Mouse (Mus musculus): ENCODE data around the gene Tmem54.

DNA sequence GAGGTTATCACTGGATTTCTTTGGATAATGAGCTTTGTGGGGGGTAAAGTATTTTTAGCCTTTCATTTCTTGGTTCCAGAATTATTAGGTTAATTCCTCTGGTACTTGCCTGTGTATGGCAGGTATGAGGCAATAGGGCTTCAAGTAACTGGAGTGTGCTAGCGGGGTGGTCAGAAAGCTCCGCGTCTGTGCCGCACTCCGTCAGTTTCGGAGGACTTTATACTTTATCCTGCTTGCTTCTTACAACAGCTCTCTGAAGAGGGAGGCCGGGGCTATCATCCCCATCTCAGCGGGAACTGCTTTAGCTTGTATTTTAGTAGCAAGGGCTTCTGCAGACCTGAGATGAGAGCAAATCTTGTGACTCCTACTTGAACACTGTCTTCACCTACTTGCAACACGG, 26.2 kb upstream of the Tmem54 start:
- TF ChIP-seq CTCF (IDR thresholded peaks at IDR 0.05; ENCODE audit: low read depth, low read length) (no peak), GATA1 (IDR thresholded peaks at IDR 0.05; ENCODE audit: borderline replicate concordance, low read length) (no peak)

All from G1E (cell line).